13 mouse cellular contexts compared by ENCODE assay signal in genomic region chr4:105437141-105437540, GRCm38 (mm10).
"Had no signal": no experiment of that assay in that cellular context is flagged by ENCODE, and none has a peak within 500 bp of the region (broad histone marks: within the 10 kb centered on the region; RNA-seq: fewer than 3 reads in every experiment).

No protein-coding gene starts in this region.

- ATAC-seq: liver, embryonic 12.5 days had no signal

- H3K27ac ChIP-seq: kidney, embryonic 15.5 days; limb, embryonic 15.5 days; liver, embryonic 12.5 days; lung, embryonic 15.5 days; midbrain, embryonic 12.5 days; neural tube, embryonic 15.5 days; stomach, postnatal 0 days had no signal

- H3K9me3 ChIP-seq: kidney, embryonic 15.5 days; limb, embryonic 15.5 days; liver, embryonic 12.5 days; lung, embryonic 15.5 days; midbrain, embryonic 12.5 days; neural tube, embryonic 15.5 days had no signal

- DNase-seq: kidney, adult 18-20 months; kidney, postnatal 14 days; right cerebral cortex, adult 18-20 months; right cerebral cortex, postnatal 25 days; thymus, postnatal 4 days had no signal

- H3K9ac ChIP-seq: kidney, embryonic 15.5 days; limb, embryonic 15.5 days; liver, embryonic 12.5 days; lung, embryonic 15.5 days; midbrain, embryonic 12.5 days; neural tube, embryonic 15.5 days had no signal

- H3K4me2 ChIP-seq: kidney, embryonic 15.5 days; limb, embryonic 15.5 days; liver, embryonic 12.5 days; lung, embryonic 15.5 days; midbrain, embryonic 12.5 days; neural tube, embryonic 15.5 days had no signal

- H3K4me1 ChIP-seq: kidney, embryonic 15.5 days; limb, embryonic 15.5 days; liver, embryonic 12.5 days; lung, embryonic 15.5 days; midbrain, embryonic 12.5 days; neural tube, embryonic 15.5 days had no signal

- H3K4me3 ChIP-seq: kidney, embryonic 15.5 days; limb, embryonic 15.5 days; liver, embryonic 12.5 days; lung, embryonic 15.5 days; midbrain, embryonic 12.5 days; myocyte; neural tube, embryonic 15.5 days had no signal

- H3K27me3 ChIP-seq: kidney, embryonic 15.5 days; limb, embryonic 15.5 days; liver, embryonic 12.5 days; lung, embryonic 15.5 days; midbrain, embryonic 12.5 days; neural tube, embryonic 15.5 days had no signal

- H3K36me3 ChIP-seq: kidney, embryonic 15.5 days; limb, embryonic 15.5 days; liver, embryonic 12.5 days; lung, embryonic 15.5 days; midbrain, embryonic 12.5 days; neural tube, embryonic 15.5 days had no signal
